Mouse (Mus musculus) small intestine, adult 2 months (tissue): ENCODE data around the gene Adgrb3.

Experiments
- CTCF ChIP-seq: fragments of 200-500 bp; IDR thresholded peaks from 2 replicates; pipeline ENCODE4 v1.5.1; 2012; ENCODE audit warnings: low read depth, mild to moderate bottlenecking, control low read depth, inconsistent platforms, low read length, moderate library complexity, mixed read lengths; ENCODE audit not compliant: insufficient replicate concordance, insufficient read length; ENCODE audit errors: extremely low read depth
- POLR2A ChIP-seq: fragments of 200-500 bp; IDR thresholded peaks from 2 replicates; pipeline ENCODE4 v1.6.1; 2012; ENCODE audit warnings: low read depth, mild to moderate bottlenecking, control low read depth, inconsistent platforms, low read length, moderate library complexity

DNA sequence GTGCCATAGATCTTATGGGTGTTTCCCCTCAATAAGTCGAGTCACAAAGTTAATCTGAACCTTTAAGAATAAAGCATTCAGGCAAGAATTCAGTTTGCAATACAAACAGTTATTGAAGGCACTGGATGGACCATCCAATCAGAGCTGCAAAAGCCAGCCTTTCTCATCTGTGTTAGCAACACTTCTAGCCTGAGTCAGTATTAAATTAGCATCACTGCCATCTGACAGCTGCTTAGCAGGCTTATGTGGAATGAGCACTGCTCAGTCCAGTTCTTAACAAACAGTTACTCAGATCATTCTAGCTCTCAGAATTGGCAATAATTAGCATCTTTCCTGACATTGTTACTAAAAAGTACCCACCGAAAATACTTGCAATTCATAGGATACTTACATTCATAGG lies 339.3 kb downstream of the Adgrb3 start:
- TF ChIP-seq POLR2A (no peak), CTCF (no peak)
